Mouse (Mus musculus): Measurements from ENCODE around the gene Elmo1. TPM values are rescaled to one million over a fixed set of nuclear protein-coding genes. Genes with fewer than 3 reads are reported as not detected.

The Elmo1 gene
- 29.1 and 30.5 TPM in 2 replicates for polyA plus RNA-seq (2012; rRNA removed)

GRCm38 (mm10) chr13:20090133-20090710, at the start of gene Elmo1:
Gene Elmo1, plus strand, starts transcription at chr13:20090596.

